Comparison of ENCODE assay signal across 22 mouse cellular contexts in the genomic region with DNA sequence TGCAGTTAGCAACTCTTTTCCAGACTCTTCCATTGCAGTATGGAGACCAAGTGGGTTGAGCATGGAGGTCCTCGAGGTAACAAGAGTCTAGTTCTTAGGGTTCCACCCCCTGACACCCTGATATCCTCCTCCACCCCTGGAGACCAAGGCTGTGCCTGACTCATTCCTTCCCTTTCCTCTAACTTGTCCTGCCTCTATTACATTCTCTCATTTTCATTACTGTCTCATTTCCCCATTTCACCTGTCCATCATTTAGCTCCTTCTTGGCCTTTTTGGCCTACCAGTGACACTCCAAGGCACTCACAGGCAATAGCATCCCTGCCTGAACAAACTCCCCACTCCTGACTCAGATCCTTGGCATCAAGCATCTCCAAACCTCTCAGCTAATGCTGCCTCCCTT.
"Had no signal": no experiment of that assay in that cellular context is flagged by ENCODE, and none has a peak within 500 bp of the region (broad histone marks: within the 10 kb centered on the region; RNA-seq: fewer than 3 reads in every experiment).

No protein-coding gene starts in this region.

- H3K4me1 ChIP-seq: limb, embryonic 10.5 days; limb, embryonic 13.5 days; midbrain, embryonic 10.5 days; midbrain, embryonic 13.5 days; neural tube, embryonic 13.5 days had no signal

- H3K9me3 ChIP-seq: limb, embryonic 10.5 days; limb, embryonic 13.5 days; liver, embryonic 13.5 days; megakaryocyte, embryonic 14.5 days; midbrain, embryonic 10.5 days; midbrain, embryonic 13.5 days; neural tube, embryonic 13.5 days had no signal

- H3K36me3 ChIP-seq: limb, embryonic 10.5 days; liver, embryonic 13.5 days; midbrain, embryonic 13.5 days; neural tube, embryonic 13.5 days had no signal

- H3K27ac ChIP-seq: limb, embryonic 10.5 days; limb, embryonic 13.5 days; liver, embryonic 13.5 days; midbrain, embryonic 10.5 days; midbrain, embryonic 13.5 days; neural tube, embryonic 13.5 days had no signal

- H3K9ac ChIP-seq: limb, embryonic 13.5 days; liver, embryonic 13.5 days; midbrain, embryonic 13.5 days; neural tube, embryonic 13.5 days had no signal

- H3K4me2 ChIP-seq: limb, embryonic 13.5 days; liver, embryonic 13.5 days; midbrain, embryonic 13.5 days; neural tube, embryonic 13.5 days had no signal

- H3K4me3 ChIP-seq: limb, embryonic 10.5 days; limb, embryonic 13.5 days; liver, embryonic 13.5 days; megakaryocyte, embryonic 14.5 days; midbrain, embryonic 10.5 days; midbrain, embryonic 13.5 days; myocyte; neural tube, embryonic 13.5 days had no signal

- ATAC-seq: midbrain, embryonic 13.5 days; midbrain, embryonic 16.5 days had no signal

- H3K27me3 ChIP-seq: limb, embryonic 13.5 days; liver, embryonic 13.5 days; megakaryocyte, embryonic 14.5 days; midbrain, embryonic 13.5 days; neural tube, embryonic 13.5 days had no signal

- DNase-seq: kidney, adult 9 months; kidney, postnatal 14 days; kidney, postnatal 4 days; layer of hippocampus, adult 9-11 months; liver; liver, embryonic 13.5 days; lung, adult 2 months; lung, postnatal 14 days; lung, postnatal 4 days; retina, postnatal 1 day; right cerebral cortex, postnatal 25 days; spleen, adult 18-20 months; thymus, adult 18-20 months; thymus, postnatal 36 days had no signal
